Mouse (Mus musculus) limb, embryonic 15.5 days (tissue): ENCODE data around the gene Clec2l. TPM values are rescaled to one million over a fixed set of nuclear protein-coding genes. Genes with fewer than 3 reads are reported as not detected.

ENCODE experiments used
- ATAC-seq: fragments of 200-750 bp; cut with Nextera tagmentation; 2 replicates; pipeline ENCODE4 v1.8.0; 2017; ENCODE audit warnings: low read depth, moderate TSS enrichment; ENCODE audit not compliant: insufficient number of reproducible peaks, low FRiP score, low TSS enrichment
- H3K27ac ChIP-seq: fragments of 300-500 bp; sonication (generic); 2 replicates; pipeline ENCODE4 v1.5.1; 2015; ENCODE audit warnings: moderate library complexity, mild to moderate bottlenecking, inconsistent platforms
- H3K27me3 ChIP-seq: fragments of 300-500 bp; sonication (generic); 2 replicates; pipeline ENCODE4 v1.6.1; 2015; ENCODE audit warnings: inconsistent platforms
- H3K36me3 ChIP-seq: fragments of 300-500 bp; sonication (generic); 2 replicates; pipeline ENCODE4 v1.6.1; 2015; ENCODE audit warnings: inconsistent platforms
- H3K4me1 ChIP-seq: fragments of 300-500 bp; sonication (generic); 2 replicates; pipeline ENCODE4 v1.6.1; 2015; ENCODE audit warnings: inconsistent platforms
- H3K4me2 ChIP-seq: fragments of 300-500 bp; sonication (generic); 2 replicates; pipeline ENCODE4 v1.6.1; 2015; ENCODE audit warnings: mild to moderate bottlenecking, inconsistent platforms
- H3K4me3 ChIP-seq: fragments of 300-500 bp; sonication (generic); 2 replicates; pipeline ENCODE4 v1.5.1; 2015; ENCODE audit warnings: mild to moderate bottlenecking, inconsistent platforms
- H3K9ac ChIP-seq: fragments of 300-500 bp; sonication (generic); 2 replicates; pipeline ENCODE4 v1.6.1; 2015; ENCODE audit warnings: inconsistent platforms
- H3K9me3 ChIP-seq: fragments of 300-500 bp; sonication (generic); 2 replicates; pipeline ENCODE4 v1.6.1; 2016; ENCODE audit warnings: inconsistent platforms
- WGBS: fragments of 180-500 bp; shearing (Covaris S2); methylation state at CpG from one replicate; pipeline ENCODE4 v1.1.7; 2015; 5-methylcytosine and 5-hydroxymethylcytosine counted together
- polyA plus RNA-seq: library from polyadenylated mRNA; unstranded; fragments of >200 nt; fragmentation: Nextera tagmentation; extraction: Ambion mirVana; gene quantifications from 2 replicates; pipeline ENCODE4 v1.2.1, GENCODE M21; 2015

Clec2l gene
- polyA plus RNA-seq, 1 experiment from 2014 or later = 2.5 TPM

- WGBS = 96% methylated on average over 18 of the region's 18 CpGs
- no peak for ATAC-seq
Observed at GRCm38 (mm10) chr6:38698233-38698889, 35.5 kb downstream of the Clec2l start.

GRCm38 (mm10) chr6:38701421-38701820 lies 38.6 kb downstream of the Clec2l start:
- H3K4me2 ChIP-seq = no peak overlapping the region
- H3K9ac ChIP-seq = no peak overlapping the region
- no peak for ATAC-seq
- peaks cover 15% of the 10 kb centered on the region for H3K4me1 ChIP-seq
- H3K4me3 ChIP-seq = no peak overlapping the region
- H3K27ac ChIP-seq = no peak overlapping the region
- WGBS = 72% methylated on average over 2 of the region's 2 CpGs
- H3K9me3 ChIP-seq = no peaks in the 10 kb centered on the region
- H3K36me3 ChIP-seq = peaks cover 57% of the 10 kb centered on the region
- H3K27me3 ChIP-seq = no peaks in the 10 kb centered on the region

More at GRCm38 (mm10) chr6:38698233-38698889, 35.5 kb downstream of the Clec2l start:
- H3K27me3 ChIP-seq = no peaks in the 10 kb centered on the region
- H3K36me3 ChIP-seq = peaks cover 69% of the 10 kb centered on the region
- H3K4me3 ChIP-seq = no peak overlapping the region
- H3K27ac ChIP-seq = no peak overlapping the region
- no peak overlapping the region for H3K4me2 ChIP-seq
- peaks cover 9% of the 10 kb centered on the region for H3K4me1 ChIP-seq
- H3K9ac ChIP-seq = no peak overlapping the region
- H3K9me3 ChIP-seq = no peaks in the 10 kb centered on the region

- no peak for ATAC-seq
- no peak overlapping the region for H3K4me3 ChIP-seq
- no peaks in the 10 kb centered on the region for H3K9me3 ChIP-seq
- H3K36me3 ChIP-seq = peaks cover 60% of the 10 kb centered on the region
- no peaks in the 10 kb centered on the region for H3K27me3 ChIP-seq
- H3K4me1 ChIP-seq = peaks cover 15% of the 10 kb centered on the region
- no peak overlapping the region for H3K9ac ChIP-seq
- WGBS = 32% methylated on average over 6 of the region's 6 CpGs
- H3K27ac ChIP-seq = no peak overlapping the region; the same call in 1 of the 2 replicates
- H3K4me2 ChIP-seq = no peak overlapping the region
Observed at GRCm38 (mm10) chr6:38702810-38703399, 40.0 kb downstream of the Clec2l start.

- Histone ChIP-seq H3K4me3 (no peak overlapping the region), H3K4me1 (peaks cover 15% of the 10 kb centered on the region), H3K27me3 (no peaks in the 10 kb centered on the region), H3K9me3 (no peaks in the 10 kb centered on the region), H3K27ac (no peak overlapping the region; the same call in 1 of the 2 replicates), H3K4me2 (no peak overlapping the region), H3K9ac (no peak overlapping the region), H3K36me3 (peaks cover 54% of the 10 kb centered on the region)
- 85% methylated on average over 6 of the region's 6 CpGs for WGBS
- ATAC-seq = no peak
Observed at GRCm38 (mm10) chr6:38703526-38703925, 40.7 kb downstream of the Clec2l start.

GRCm38 (mm10) chr6:38704264-38704984 lies 41.6 kb downstream of the Clec2l start:
- Histone ChIP-seq H3K4me3 (no peak overlapping the region), H3K27me3 (no peaks in the 10 kb centered on the region), H3K9ac (no peak overlapping the region), H3K9me3 (no peaks in the 10 kb centered on the region), H3K36me3 (peaks cover 48% of the 10 kb centered on the region), H3K4me2 (no peak overlapping the region), H3K4me1 (peaks cover 15% of the 10 kb centered on the region), H3K27ac (no peak overlapping the region)
- ATAC-seq = no peak
- 69% methylated on average over 7 of the region's 7 CpGs for WGBS

- no peaks in the 10 kb centered on the region for H3K27me3 ChIP-seq
- H3K9me3 ChIP-seq = no peaks in the 10 kb centered on the region
- H3K27ac ChIP-seq = no peak overlapping the region
- no peak for ATAC-seq
- WGBS = 76% methylated on average over 3 of the region's 3 CpGs
- no peak overlapping the region for H3K4me2 ChIP-seq
- no peaks in the 10 kb centered on the region for H3K4me1 ChIP-seq
- H3K4me3 ChIP-seq = no peak overlapping the region
- H3K9ac ChIP-seq = no peak overlapping the region
- H3K36me3 ChIP-seq = peaks cover 62% of the 10 kb centered on the region
Observed at GRCm38 (mm10) chr6:38710449-38710848, 47.6 kb downstream of the Clec2l start.

GRCm38 (mm10) chr6:38713957-38714898 lies 51.4 kb downstream of the Clec2l start:
- Histone ChIP-seq H3K9ac (no peak overlapping the region), H3K4me1 (no peaks in the 10 kb centered on the region), H3K27me3 (no peaks in the 10 kb centered on the region), H3K4me2 (no peak overlapping the region), H3K27ac (no peak overlapping the region), H3K36me3 (peaks cover 85% of the 10 kb centered on the region), H3K9me3 (no peaks in the 10 kb centered on the region), H3K4me3 (no peak overlapping the region)
- 85% methylated on average over 19 of the region's 19 CpGs for WGBS
- ATAC-seq = no peak

- H3K4me2 ChIP-seq = no peak overlapping the region
- H3K9ac ChIP-seq = no peak overlapping the region
- H3K4me1 ChIP-seq = no peaks in the 10 kb centered on the region
- ATAC-seq = no peak
- H3K9me3 ChIP-seq = no peaks in the 10 kb centered on the region
- H3K36me3 ChIP-seq = peaks cover 85% of the 10 kb centered on the region
- no peak overlapping the region for H3K4me3 ChIP-seq
- WGBS = 93% methylated on average over 16 of the region's 16 CpGs
- no peaks in the 10 kb centered on the region for H3K27me3 ChIP-seq
- H3K27ac ChIP-seq = no peak overlapping the region
Observed at GRCm38 (mm10) chr6:38715881-38716280, 53.0 kb downstream of the Clec2l start.

GRCm38 (mm10) chr6:38718625-38719024 lies 55.8 kb downstream of the Clec2l start:
- H3K9me3 ChIP-seq = no peaks in the 10 kb centered on the region
- no peaks in the 10 kb centered on the region for H3K27me3 ChIP-seq
- no peak overlapping the region for H3K4me2 ChIP-seq
- ATAC-seq = no peak
- no peak overlapping the region for H3K27ac ChIP-seq
- peaks cover 75% of the 10 kb centered on the region for H3K36me3 ChIP-seq
- 82% methylated on average over 7 of the region's 7 CpGs for WGBS
- H3K9ac ChIP-seq = no peak overlapping the region
- no peak overlapping the region for H3K4me3 ChIP-seq
- H3K4me1 ChIP-seq = no peaks in the 10 kb centered on the region

- peaks cover 71% of the 10 kb centered on the region for H3K36me3 ChIP-seq
- no peaks in the 10 kb centered on the region for H3K4me1 ChIP-seq
- H3K4me2 ChIP-seq = no peak overlapping the region
- 69% methylated on average over 6 of the region's 6 CpGs for WGBS
- no peak for ATAC-seq
- no peaks in the 10 kb centered on the region for H3K9me3 ChIP-seq
- H3K27ac ChIP-seq = no peak overlapping the region
- no peak overlapping the region for H3K4me3 ChIP-seq
- H3K27me3 ChIP-seq = no peaks in the 10 kb centered on the region
- H3K9ac ChIP-seq = no peak overlapping the region
Observed at GRCm38 (mm10) chr6:38719229-38719628, 56.4 kb downstream of the Clec2l start.

- H3K4me1 ChIP-seq = no peaks in the 10 kb centered on the region
- H3K27me3 ChIP-seq = no peaks in the 10 kb centered on the region
- 46% methylated on average over 1 of the region's 1 CpGs for WGBS
- H3K9me3 ChIP-seq = no peaks in the 10 kb centered on the region
- H3K27ac ChIP-seq = no peak overlapping the region
- no peak overlapping the region for H3K9ac ChIP-seq
- H3K4me2 ChIP-seq = no peak overlapping the region
- no peak overlapping the region for H3K4me3 ChIP-seq
- peaks cover 49% of the 10 kb centered on the region for H3K36me3 ChIP-seq
- ATAC-seq = no peak
Observed at GRCm38 (mm10) chr6:38721361-38721760, 58.5 kb downstream of the Clec2l start.
